Mouse (Mus musculus): ENCODE results near the gene Rpl27a.

GRCm38 (mm10) chr7:109492616-109493318 is 26.2 kb upstream of the Rpl27a start:
- TF ChIP-seq CTCF (IDR thresholded peaks at IDR 0.05; ENCODE audit: control insufficient read depth, insufficient read depth, low read length) (no peak), POLR2A (IDR thresholded peaks at IDR 0.05; ENCODE audit: borderline replicate concordance, control insufficient read depth, low read depth, low read length) (no peak)

Measured in bone marrow, adult 2 months (tissue).